Mouse (Mus musculus) olfactory bulb, adult 2 months (tissue): ENCODE measurements around the gene Chrna5.

Experiments used
- CTCF ChIP-seq: fragments of 200-500 bp; IDR thresholded peaks from 2 replicates; pipeline ENCODE4 v1.5.1; 2012; ENCODE audit warnings: low read depth, mild to moderate bottlenecking, low read length, moderate library complexity; ENCODE audit not compliant: insufficient read depth
- POLR2A ChIP-seq: fragments of 200-500 bp; IDR thresholded peaks from 2 replicates; pipeline ENCODE4 v1.6.1; 2012; ENCODE audit warnings: mild to moderate bottlenecking, low read depth, low read length, moderate library complexity; ENCODE audit not compliant: insufficient read depth

- no peak for TF ChIP-seq CTCF
- TF ChIP-seq POLR2A, result no peak
These were observed 17.0 kb upstream of the Chrna5 start for GRCm38 (mm10) chr9:54963669-54964068.
